Mouse (Mus musculus): Measurements from ENCODE around the gene Mmachc. TPM values are rescaled to one million over a fixed set of nuclear protein-coding genes. Genes with fewer than 3 reads are reported as not detected.
"Not testable (repeated sequence)": the region's sequence is repeated elsewhere in the genome, so short reads cannot be mapped to it uniquely, and the experiment has no call there.

Gene Mmachc
- polyA plus RNA-seq, 1 experiment from 2014 or later = 29.6 TPM

GRCm38 (mm10) chr4:116668145-116668544 is 40.1 kb downstream of the Mmachc start:
- Histone ChIP-seq H3K4me2 (replicated peaks) (no peak overlapping the region), H3K4me3 (replicated peaks) (no peak overlapping the region), H3K36me3 (no peaks in the 10 kb centered on the region), H3K27me3 (no peaks in the 10 kb centered on the region), H3K9me3 (no peaks in the 10 kb centered on the region), H3K4me1 (replicated peaks) (no peaks in the 10 kb centered on the region), H3K9ac (replicated peaks) (no peak overlapping the region), H3K27ac (no peak overlapping the region)
- WGBS = 71% methylated on average over 3 of the region's 3 CpGs
- no peak for ATAC-seq

GRCm38 (mm10) chr4:116666625-116667024 is 41.6 kb downstream of the Mmachc start:
- no peak for ATAC-seq
- H3K4me1 ChIP-seq (replicated peaks) = no peaks in the 10 kb centered on the region
- 70% methylated on average over 4 of the region's 4 CpGs for WGBS
- no peaks in the 10 kb centered on the region for H3K9me3 ChIP-seq
- no peak overlapping the region for H3K4me3 ChIP-seq (replicated peaks)
- H3K9ac ChIP-seq (replicated peaks) = no peak overlapping the region
- H3K27ac ChIP-seq = no peak overlapping the region
- no peaks in the 10 kb centered on the region for H3K36me3 ChIP-seq
- no peak overlapping the region for H3K4me2 ChIP-seq (replicated peaks)
- H3K27me3 ChIP-seq = no peaks in the 10 kb centered on the region

- no peak overlapping the region for H3K9ac ChIP-seq (replicated peaks)
- no peaks in the 10 kb centered on the region for H3K4me1 ChIP-seq (replicated peaks)
- no peaks in the 10 kb centered on the region for H3K9me3 ChIP-seq
- H3K4me3 ChIP-seq (replicated peaks) = no peak overlapping the region
- ATAC-seq = no peak
- H3K27ac ChIP-seq = no peak overlapping the region
- H3K27me3 ChIP-seq = no peaks in the 10 kb centered on the region
- WGBS = 96% methylated on average over 1 of the region's 1 CpGs
- H3K4me2 ChIP-seq (replicated peaks) = no peak overlapping the region
- H3K36me3 ChIP-seq = no peaks in the 10 kb centered on the region
Measured at GRCm38 (mm10) chr4:116661998-116662397, 46.2 kb downstream of the Mmachc start.

GRCm38 (mm10) chr4:116660829-116661228 is 47.4 kb downstream of the Mmachc start:
- H3K4me2 ChIP-seq (replicated peaks) = no peak overlapping the region
- no peaks in the 10 kb centered on the region for H3K27me3 ChIP-seq
- no peak overlapping the region for H3K4me3 ChIP-seq (replicated peaks)
- H3K9me3 ChIP-seq = no peaks in the 10 kb centered on the region
- H3K36me3 ChIP-seq = no peaks in the 10 kb centered on the region
- no peaks in the 10 kb centered on the region for H3K4me1 ChIP-seq (replicated peaks)
- 79% methylated on average over 6 of the region's 6 CpGs for WGBS
- ATAC-seq = no peak
- H3K27ac ChIP-seq = no peak overlapping the region
- no peak overlapping the region for H3K9ac ChIP-seq (replicated peaks)

- H3K4me1 ChIP-seq (replicated peaks); H3K9me3 ChIP-seq; H3K36me3 ChIP-seq; H3K27me3 ChIP-seq; H3K4me2 ChIP-seq (replicated peaks); H3K9ac ChIP-seq (replicated peaks); ATAC-seq; H3K4me3 ChIP-seq (replicated peaks); H3K27ac ChIP-seq: not testable (repeated sequence)
- 90% methylated on average over 6 of the region's 6 CpGs for WGBS
Measured at GRCm38 (mm10) chr4:116659916-116660315, 48.3 kb downstream of the Mmachc start.

GRCm38 (mm10) chr4:116659474-116659873 is 48.7 kb downstream of the Mmachc start:
- H3K4me1 ChIP-seq (replicated peaks) = no peaks in the 10 kb centered on the region
- H3K4me2 ChIP-seq (replicated peaks) = no peak overlapping the region
- H3K27ac ChIP-seq = no peak overlapping the region
- ATAC-seq = no peak
- H3K36me3 ChIP-seq = no peaks in the 10 kb centered on the region
- H3K9ac ChIP-seq (replicated peaks) = no peak overlapping the region
- no peaks in the 10 kb centered on the region for H3K27me3 ChIP-seq
- no peak overlapping the region for H3K4me3 ChIP-seq (replicated peaks)
- 87% methylated on average over 2 of the region's 2 CpGs for WGBS
- no peaks in the 10 kb centered on the region for H3K9me3 ChIP-seq

GRCm38 (mm10) chr4:116657971-116658370 is 50.2 kb downstream of the Mmachc start:
- no peak overlapping the region for H3K4me3 ChIP-seq (replicated peaks)
- H3K36me3 ChIP-seq = no peaks in the 10 kb centered on the region
- no peaks in the 10 kb centered on the region for H3K27me3 ChIP-seq
- H3K4me2 ChIP-seq (replicated peaks) = no peak overlapping the region
- H3K4me1 ChIP-seq (replicated peaks) = no peaks in the 10 kb centered on the region
- H3K9ac ChIP-seq (replicated peaks) = no peak overlapping the region
- no peak for ATAC-seq
- no peak overlapping the region for H3K27ac ChIP-seq
- no peaks in the 10 kb centered on the region for H3K9me3 ChIP-seq
- 37% methylated on average over 3 of the region's 3 CpGs for WGBS

GRCm38 (mm10) chr4:116655658-116656057 is 52.5 kb downstream of the Mmachc start:
- no peaks in the 10 kb centered on the region for H3K36me3 ChIP-seq
- no peaks in the 10 kb centered on the region for H3K9me3 ChIP-seq
- no peak overlapping the region for H3K4me2 ChIP-seq (replicated peaks)
- no peak overlapping the region for H3K4me3 ChIP-seq (replicated peaks)
- 79% methylated on average over 3 of the region's 3 CpGs for WGBS
- no peak for ATAC-seq
- H3K4me1 ChIP-seq (replicated peaks) = 0 out of 2 replicates have a peak, but pooled peaks cover 4% of the 10 kb centered on the region
- H3K27me3 ChIP-seq = no peaks in the 10 kb centered on the region
- no peak overlapping the region for H3K9ac ChIP-seq (replicated peaks)
- H3K27ac ChIP-seq = no peak overlapping the region

- peaks cover 9% of the 10 kb centered on the region for H3K4me1 ChIP-seq (replicated peaks)
- H3K9me3 ChIP-seq = no peaks in the 10 kb centered on the region
- no peak overlapping the region for H3K9ac ChIP-seq (replicated peaks)
- WGBS = 74% methylated on average over 2 of the region's 2 CpGs
- no peak overlapping the region for H3K4me3 ChIP-seq (replicated peaks)
- no peak overlapping the region for H3K27ac ChIP-seq
- H3K4me2 ChIP-seq (replicated peaks) = no peak overlapping the region
- H3K36me3 ChIP-seq = no peaks in the 10 kb centered on the region
- H3K27me3 ChIP-seq = no peaks in the 10 kb centered on the region
- ATAC-seq = no peak
Measured at GRCm38 (mm10) chr4:116655100-116655499, 53.1 kb downstream of the Mmachc start.

- ATAC-seq = no peak
- no peak overlapping the region for H3K4me3 ChIP-seq (replicated peaks)
- H3K36me3 ChIP-seq = peaks cover 3% of the 10 kb centered on the region
- no peaks in the 10 kb centered on the region for H3K27me3 ChIP-seq
- no peak overlapping the region for H3K9ac ChIP-seq (replicated peaks)
- peaks cover 27% of the 10 kb centered on the region for H3K4me1 ChIP-seq (replicated peaks)
- H3K9me3 ChIP-seq = no peaks in the 10 kb centered on the region
- no peak overlapping the region for H3K27ac ChIP-seq
- 93% methylated on average over 6 of the region's 6 CpGs for WGBS
- H3K4me2 ChIP-seq (replicated peaks) = no peak overlapping the region
Measured at GRCm38 (mm10) chr4:116653228-116653627, 55.0 kb downstream of the Mmachc start.

Other genes starting within 250 kb of the Mmachc start
- gene Mast2, start 244.2 kb downstream of the Mmachc start, polyA plus RNA-seq (2015; fragmentation: Nextera tagmentation; extraction: Ambion mirVana) = 45.0 and 47.0 TPM in 2 replicates
- 14.4 and 15.1 TPM in 2 replicates for gene Ipp, start 200.9 kb downstream of the Mmachc start, polyA plus RNA-seq (2015; fragmentation: Nextera tagmentation; extraction: Ambion mirVana)
- 27.8 and 28.8 TPM in 2 replicates for gene Tmem69, start 152.5 kb downstream of the Mmachc start, polyA plus RNA-seq (2015; fragmentation: Nextera tagmentation; extraction: Ambion mirVana)
- gene Gpbp1l1, start 150.7 kb downstream of the Mmachc start, polyA plus RNA-seq (2015; fragmentation: Nextera tagmentation; extraction: Ambion mirVana) = 22.9 and 24.6 TPM in 2 replicates
- gene Ccdc17, start 111.8 kb downstream of the Mmachc start, polyA plus RNA-seq (2015; fragmentation: Nextera tagmentation; extraction: Ambion mirVana) = 5.8 and 5.9 TPM in 2 replicates
- gene Nasp, start 80.5 kb downstream of the Mmachc start, polyA plus RNA-seq (2015; fragmentation: Nextera tagmentation; extraction: Ambion mirVana) = 131 and 148 TPM in 2 replicates
- 613 and 617 TPM in 2 replicates for gene Akr1a1, start 56.7 kb downstream of the Mmachc start, polyA plus RNA-seq (2015; fragmentation: Nextera tagmentation; extraction: Ambion mirVana)
- gene Prdx1, start 22.9 kb downstream of the Mmachc start, polyA plus RNA-seq (2015; fragmentation: Nextera tagmentation; extraction: Ambion mirVana) = 516 and 536 TPM in 2 replicates
- 18.8 and 18.9 TPM in 2 replicates for gene Ccdc163, start 103 bp upstream of the Mmachc start, polyA plus RNA-seq (2015; fragmentation: Nextera tagmentation; extraction: Ambion mirVana)
- gene Tesk2, start 12.5 kb upstream of the Mmachc start, polyA plus RNA-seq (2015; fragmentation: Nextera tagmentation; extraction: Ambion mirVana) = 3.7 and 4.1 TPM in 2 replicates
- gene Toe1, start 99.2 kb upstream of the Mmachc start, polyA plus RNA-seq (2015; fragmentation: Nextera tagmentation; extraction: Ambion mirVana) = 30.3 and 33.1 TPM in 2 replicates
- 10.2 and 10.6 TPM in 2 replicates for gene Mutyh, start 99.3 kb upstream of the Mmachc start, polyA plus RNA-seq (2015; fragmentation: Nextera tagmentation; extraction: Ambion mirVana)
- gene Hpdl, start 113.3 kb upstream of the Mmachc start, polyA plus RNA-seq (2015; fragmentation: Nextera tagmentation; extraction: Ambion mirVana) = 0.62 and 1.0 TPM in 2 replicates
- 9.5 and 9.9 TPM in 2 replicates for gene Zswim5, start 169.0 kb upstream of the Mmachc start, polyA plus RNA-seq (2015; fragmentation: Nextera tagmentation; extraction: Ambion mirVana)